12 mouse cellular contexts compared by ENCODE assay signal in the genomic region with DNA sequence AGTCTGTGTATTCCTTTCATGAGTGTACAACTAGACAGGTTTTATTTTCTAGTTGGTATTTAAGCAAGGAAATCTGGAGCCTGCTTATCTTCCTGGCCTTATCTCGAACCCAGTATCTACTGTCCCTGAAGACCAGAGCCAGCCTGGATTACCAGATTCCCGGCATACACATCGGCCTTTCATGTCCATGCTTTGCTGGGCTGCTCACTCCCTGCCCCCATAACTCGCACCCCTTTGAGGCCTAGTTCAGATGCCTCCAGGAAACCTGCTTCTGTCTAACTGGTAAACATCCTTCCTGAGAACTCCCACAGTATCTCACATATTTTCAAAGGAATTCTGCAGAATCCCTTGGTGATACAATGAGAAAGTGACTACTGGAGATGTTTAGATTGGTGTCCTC. TPM values are rescaled to one million over a fixed set of nuclear protein-coding genes. Genes with fewer than 3 reads are reported as not detected.
DNase-seq lines count a peak whose midpoint lies in the region; ATAC-seq lines count a peak whose summit lies in the region.
"Had no signal": no experiment of that assay in that cellular context is flagged by ENCODE, and none has a peak within 500 bp of the region (broad histone marks: within the 10 kb centered on the region; RNA-seq: fewer than 3 reads in every experiment).

No protein-coding gene starts in this region.

- H3K9me3 ChIP-seq in heart, embryonic 11.5 days (replicated peaks; ENCODE audit: control insufficient read depth, low read length), result no peaks in the 10 kb centered on the region
- H3K9me3 ChIP-seq in embryonic facial prominence, embryonic 12.5 days, result no peaks in the 10 kb centered on the region
- no peaks in the 10 kb centered on the region for H3K9me3 ChIP-seq in limb, embryonic 13.5 days

- peaks cover 13% of the 10 kb centered on the region for H3K4me1 ChIP-seq in heart, embryonic 11.5 days (ENCODE audit: control insufficient read depth, insufficient read depth, low read length)
- peaks cover 53% of the 10 kb centered on the region for H3K4me1 ChIP-seq in embryonic facial prominence, embryonic 12.5 days
- peaks cover 71% of the 10 kb centered on the region for H3K4me1 ChIP-seq in limb, embryonic 13.5 days

- no peak for DNase-seq in heart, postnatal 14 days
- peak; percentile 3 for DNase-seq in kidney, postnatal 10 days
- DNase-seq in kidney, adult 11 months, result no peak
- DNase-seq in adrenal gland, adult 2 months, result no peak
- DNase-seq in Muller cell, postnatal 12 days (ENCODE audit: inconsistent ontology term), result no peak

- H3K4me3 ChIP-seq in heart, embryonic 11.5 days (ENCODE audit: low read depth, low read length), result no peak overlapping the region
- H3K4me3 ChIP-seq in embryonic facial prominence, embryonic 12.5 days, result no peak overlapping the region
- no peak overlapping the region for H3K4me3 ChIP-seq in limb, embryonic 13.5 days

- intact Hi-C loops in heart, postnatal 14 days (cut with DNase I), result no loop called here

- peak overlapping the region; percentile 30 for H3K27ac ChIP-seq in heart, embryonic 11.5 days (ENCODE audit: low read depth, low read length)
- H3K27ac ChIP-seq in embryonic facial prominence, embryonic 12.5 days, result peak overlapping the region; percentile 86
- H3K27ac ChIP-seq in limb, embryonic 13.5 days, result peak overlapping the region; percentile 49; the same call in 1 of the 2 replicates

- WGBS in heart, embryonic 11.5 days (ENCODE audit: insufficient replicate concordance), result 10% methylated on average over 4 of the region's 4 CpGs
- WGBS in embryonic facial prominence, embryonic 12.5 days, result 23% methylated on average over 4 of the region's 4 CpGs
- WGBS in limb, embryonic 13.5 days, result 38% methylated on average over 4 of the region's 4 CpGs

- H3K36me3 ChIP-seq in heart, embryonic 11.5 days (ENCODE audit: control insufficient read depth, insufficient read depth, low read length), result no peaks in the 10 kb centered on the region
- no peaks in the 10 kb centered on the region for H3K36me3 ChIP-seq in embryonic facial prominence, embryonic 12.5 days
- no peaks in the 10 kb centered on the region for H3K36me3 ChIP-seq in limb, embryonic 13.5 days

- no peak for ATAC-seq in heart, embryonic 11.5 days (replicated peaks; ENCODE audit: insufficient number of reproducible peaks, low FRiP score, low TSS enrichment)
- ATAC-seq in embryonic facial prominence, embryonic 12.5 days (ENCODE audit: insufficient number of reproducible peaks, insufficient read depth, low FRiP score, low TSS enrichment), result no peak
- no peak for ATAC-seq in limb, embryonic 13.5 days (ENCODE audit: low FRiP score, low read depth)
- ATAC-seq: inflammation-experienced regulatory T-cells, adult 6 months had no signal

- no peaks in the 10 kb centered on the region; the same call in 1 of the 2 replicates for H3K27me3 ChIP-seq in heart, embryonic 11.5 days (ENCODE audit: control insufficient read depth, insufficient read depth, low read length)
- no peaks in the 10 kb centered on the region for H3K27me3 ChIP-seq in embryonic facial prominence, embryonic 12.5 days
- H3K27me3 ChIP-seq in limb, embryonic 13.5 days, result no peaks in the 10 kb centered on the region

- no peak overlapping the region for H3K9ac ChIP-seq in heart, embryonic 11.5 days (ENCODE audit: low read depth, low read length)
- no peak overlapping the region for H3K9ac ChIP-seq in embryonic facial prominence, embryonic 12.5 days
- no peak overlapping the region for H3K9ac ChIP-seq in limb, embryonic 13.5 days

- H3K4me2 ChIP-seq in heart, embryonic 11.5 days, result no peak overlapping the region
- no peak overlapping the region for H3K4me2 ChIP-seq in embryonic facial prominence, embryonic 12.5 days (replicated peaks)
- no peak overlapping the region for H3K4me2 ChIP-seq in limb, embryonic 13.5 days (replicated peaks)

RNA-seq across cellular contexts. Expression of gene Cpa1, which starts 26.3 kb away (rescaled TPM):
- 2.4 and 2.5 TPM in 2 replicates for polyA plus RNA-seq in heart, embryonic 11.5 days (2014; fragmentation: Nextera tagmentation; extraction: Ambion mirVana)
- 1 to 10 TPM; 1.0 to 2.4 TPM for total RNA-seq in heart, postnatal 14 days (2021)
- polyA plus RNA-seq in embryonic facial prominence, embryonic 12.5 days (2016; fragmentation: Nextera tagmentation; extraction: Ambion mirVana), result 0.22 and 0.29 TPM in 2 replicates
- polyA plus RNA-seq in limb, embryonic 13.5 days (2015; fragmentation: Nextera tagmentation; extraction: Ambion mirVana), result 0.88 and 1.0 TPM in 2 replicates
- not detected for total RNA-seq in adrenal gland, adult 2 months (2021)
- polyA plus RNA-seq in adrenal gland, adult 2 months (2012; rRNA removed), result not detected in 2 replicates
- total RNA-seq: left cerebral cortex, adult 18-20 months; neutrophil, adult 5-6 weeks had no signal
- polyA plus RNA-seq: frontal cortex, adult 2 months; inflammation-experienced regulatory T-cells, adult 6 months had no signal

RNA-seq across cellular contexts. Expression of gene Cep41, which starts 28.3 kb away (rescaled TPM):
- 10.9 and 11.0 TPM in 2 replicates for polyA plus RNA-seq in heart, embryonic 11.5 days (2014; fragmentation: Nextera tagmentation; extraction: Ambion mirVana)
- total RNA-seq in heart, postnatal 14 days (2021), result 1 to 10 TPM; 2.9 to 3.1 TPM
- polyA plus RNA-seq in embryonic facial prominence, embryonic 12.5 days (2016; fragmentation: Nextera tagmentation; extraction: Ambion mirVana), result 23.8 and 26.3 TPM in 2 replicates
- polyA plus RNA-seq in limb, embryonic 13.5 days (2015; fragmentation: Nextera tagmentation; extraction: Ambion mirVana), result 52.3 and 55.4 TPM in 2 replicates
- 1 to 10 TPM; 5.9 to 9.3 TPM for total RNA-seq in adrenal gland, adult 2 months (2021)
- polyA plus RNA-seq in adrenal gland, adult 2 months (2012; rRNA removed), result 3.4 and 4.5 TPM in 2 replicates

RNA-seq across cellular contexts. Expression of gene Cpa5, which starts 54.5 kb away (rescaled TPM):
- polyA plus RNA-seq in heart, embryonic 11.5 days (2014; fragmentation: Nextera tagmentation; extraction: Ambion mirVana), result 1.4 and 2.7 TPM in 2 replicates
- total RNA-seq in heart, postnatal 14 days (2021), result not detected
- 0.22 and 0.33 TPM in 2 replicates for polyA plus RNA-seq in embryonic facial prominence, embryonic 12.5 days (2016; fragmentation: Nextera tagmentation; extraction: Ambion mirVana)
- polyA plus RNA-seq in limb, embryonic 13.5 days (2015; fragmentation: Nextera tagmentation; extraction: Ambion mirVana), result 0.33 and 0.79 TPM in 2 replicates
- not detected for total RNA-seq in adrenal gland, adult 2 months (2021)
- not detected in 2 replicates for polyA plus RNA-seq in adrenal gland, adult 2 months (2012; rRNA removed)
- total RNA-seq: left cerebral cortex, adult 18-20 months; neutrophil, adult 5-6 weeks had no signal
- polyA plus RNA-seq: frontal cortex, adult 2 months; inflammation-experienced regulatory T-cells, adult 6 months had no signal

RNA-seq across cellular contexts. Expression of gene Mest, which starts 58.1 kb away (rescaled TPM):
- polyA plus RNA-seq in heart, embryonic 11.5 days (2014; fragmentation: Nextera tagmentation; extraction: Ambion mirVana), result 4,075 and 4,306 TPM in 2 replicates
- total RNA-seq in heart, postnatal 14 days (2021), result 10 to 100 TPM; 51.2 to 65.0 TPM
- 1,207 and 1,222 TPM in 2 replicates for polyA plus RNA-seq in embryonic facial prominence, embryonic 12.5 days (2016; fragmentation: Nextera tagmentation; extraction: Ambion mirVana)
- 1,770 and 1,957 TPM in 2 replicates for polyA plus RNA-seq in limb, embryonic 13.5 days (2015; fragmentation: Nextera tagmentation; extraction: Ambion mirVana)
- 10 to 100 TPM; 32.3 to 58.6 TPM for total RNA-seq in adrenal gland, adult 2 months (2021)
- 209 and 411 TPM in 2 replicates for polyA plus RNA-seq in adrenal gland, adult 2 months (2012; rRNA removed)

Comparison
In these comparisons a context has a peak if more than half of its experiments do, and no peak if none do; other contexts are left out.
1. H3K27ac ChIP-seq: peak in every context shown above with its lines; median percentile 86 in embryonic facial prominence, embryonic 12.5 days; 49 in limb, embryonic 13.5 days; 30 in heart, embryonic 11.5 days.